Mouse (Mus musculus): Measurements from ENCODE around the gene Slc29a2.

- TF ChIP-seq CTCF (IDR thresholded peaks at IDR 0.05; ENCODE audit: control insufficient read depth, insufficient read depth, insufficient read length) (no peak), MYOG (IDR thresholded peaks at IDR 0.05; ENCODE audit: control insufficient read depth, extremely low read depth, insufficient read length) (no peak), MAX (IDR thresholded peaks at IDR 0.05) (no peak)
These were observed 27.9 kb downstream of the Slc29a2 start for GRCm38 (mm10) chr19:5051515-5051914.

Data from C2C12 (cell line).